Mouse (Mus musculus): Measurements from ENCODE around the gene Ttpal. TPM values are rescaled to one million over a fixed set of nuclear protein-coding genes. Genes with fewer than 3 reads are reported as not detected.

Gene Ttpal
- polyA plus RNA-seq, 1 experiment from 2014 or later = 10.4 TPM

- Histone ChIP-seq H3K9ac (no peak overlapping the region), H3K36me3 (replicated peaks) (peaks cover 59% of the 10 kb centered on the region), H3K27me3 (no peaks in the 10 kb centered on the region), H3K9me3 (replicated peaks) (no peaks in the 10 kb centered on the region), H3K4me3 (replicated peaks) (no peak overlapping the region), H3K27ac (replicated peaks) (no peak overlapping the region), H3K4me2 (no peak overlapping the region), H3K4me1 (replicated peaks) (peaks cover 18% of the 10 kb centered on the region)
- 80% methylated on average over 12 of the region's 12 CpGs for WGBS (ENCODE audit: insufficient replicate concordance)
- no peak for ATAC-seq (ENCODE audit: insufficient read depth)
Measured at GRCm38 (mm10) chr2:163609281-163609975, 7.3 kb downstream of the Ttpal start.

- no peak for ATAC-seq (ENCODE audit: insufficient read depth)
- peaks cover 7% of the 10 kb centered on the region; the same call in 1 of the 2 replicates for H3K4me1 ChIP-seq (replicated peaks)
- 75% methylated on average over 9 of the region's 9 CpGs for WGBS (ENCODE audit: insufficient replicate concordance)
Measured at GRCm38 (mm10) chr2:163611176-163611575, 9.1 kb downstream of the Ttpal start.

DNA sequence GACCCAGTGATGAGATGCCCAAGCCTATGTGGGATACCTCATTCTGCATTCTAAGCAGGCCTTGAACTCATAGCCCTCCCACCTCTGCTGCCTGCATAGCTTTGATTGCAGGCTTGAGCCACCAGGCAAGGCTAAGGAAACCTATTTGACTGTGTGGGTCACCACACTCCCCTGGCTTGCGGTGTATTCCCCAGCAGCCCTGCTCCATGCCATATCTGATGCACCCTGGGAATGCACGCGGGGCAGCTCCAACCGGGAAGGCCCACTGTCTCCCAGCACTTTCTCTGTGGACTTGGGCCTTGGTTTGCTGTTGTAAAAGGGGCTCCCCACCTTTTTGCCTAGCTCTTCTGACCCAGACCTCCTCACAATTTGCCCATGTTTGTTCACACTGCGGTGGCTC, 11.1 kb downstream of the Ttpal start:
- no peak overlapping the region for H3K9ac ChIP-seq
- no peaks in the 10 kb centered on the region for H3K27me3 ChIP-seq
- 93% methylated on average over 5 of the region's 5 CpGs for WGBS (ENCODE audit: insufficient replicate concordance)
- no peak overlapping the region for H3K4me2 ChIP-seq
- H3K4me1 ChIP-seq (replicated peaks) = peaks cover 3% of the 10 kb centered on the region; the same call in 1 of the 2 replicates
- no peak overlapping the region for H3K27ac ChIP-seq (replicated peaks)
- no peak overlapping the region for H3K4me3 ChIP-seq (replicated peaks)
- no peaks in the 10 kb centered on the region for H3K9me3 ChIP-seq (replicated peaks)
- H3K36me3 ChIP-seq (replicated peaks) = peaks cover 86% of the 10 kb centered on the region
- ATAC-seq (ENCODE audit: insufficient read depth) = no peak

More at GRCm38 (mm10) chr2:163611176-163611575, 9.1 kb downstream of the Ttpal start:
- Histone ChIP-seq H3K9ac (no peak overlapping the region), H3K27ac (replicated peaks) (no peak overlapping the region), H3K4me3 (replicated peaks) (no peak overlapping the region), H3K4me2 (no peak overlapping the region), H3K9me3 (replicated peaks) (no peaks in the 10 kb centered on the region), H3K27me3 (no peaks in the 10 kb centered on the region), H3K36me3 (replicated peaks) (peaks cover 77% of the 10 kb centered on the region)

- H3K4me3 ChIP-seq (replicated peaks) = no peak overlapping the region
- H3K27me3 ChIP-seq = no peaks in the 10 kb centered on the region
- H3K9ac ChIP-seq = no peak overlapping the region
- no peak for ATAC-seq (ENCODE audit: insufficient read depth)
- no peak overlapping the region for H3K27ac ChIP-seq (replicated peaks)
- H3K36me3 ChIP-seq (replicated peaks) = peaks cover 94% of the 10 kb centered on the region
- no peaks in the 10 kb centered on the region for H3K9me3 ChIP-seq (replicated peaks)
- WGBS (ENCODE audit: insufficient replicate concordance) = 87% methylated on average over 4 of the region's 4 CpGs
- peaks cover 3% of the 10 kb centered on the region; the same call in 1 of the 2 replicates for H3K4me1 ChIP-seq (replicated peaks)
- no peak overlapping the region for H3K4me2 ChIP-seq
Measured at GRCm38 (mm10) chr2:163613990-163614389, 11.9 kb downstream of the Ttpal start.

GRCm38 (mm10) chr2:163615401-163615800, 13.3 kb downstream of the Ttpal start:
- ATAC-seq (ENCODE audit: insufficient read depth) = no peak
- Histone ChIP-seq H3K36me3 (replicated peaks) (peaks cover 99% of the 10 kb centered on the region), H3K27me3 (no peaks in the 10 kb centered on the region), H3K9ac (no peak overlapping the region), H3K27ac (replicated peaks) (0 out of 2 replicates have a peak overlapping the region, but pooled peaks have one; percentile 16), H3K4me2 (no peak overlapping the region), H3K9me3 (replicated peaks) (no peaks in the 10 kb centered on the region), H3K4me1 (replicated peaks) (peaks cover 9% of the 10 kb centered on the region; the same call in 1 of the 2 replicates), H3K4me3 (replicated peaks) (no peak overlapping the region)
- WGBS (ENCODE audit: insufficient replicate concordance) = 89% methylated on average over 9 of the region's 9 CpGs

- Histone ChIP-seq H3K27me3 (no peaks in the 10 kb centered on the region), H3K4me1 (replicated peaks) (peaks cover 12% of the 10 kb centered on the region; the same call in 1 of the 2 replicates), H3K36me3 (replicated peaks) (peaks cover 99% of the 10 kb centered on the region), H3K9ac (no peak overlapping the region), H3K9me3 (replicated peaks) (no peaks in the 10 kb centered on the region), H3K4me2 (no peak overlapping the region), H3K27ac (replicated peaks) (no peak overlapping the region; the same call in 1 of the 2 replicates), H3K4me3 (replicated peaks) (no peak overlapping the region)
- 73% methylated on average over 4 of the region's 4 CpGs for WGBS (ENCODE audit: insufficient replicate concordance)
- no peak for ATAC-seq (ENCODE audit: insufficient read depth)
Measured at GRCm38 (mm10) chr2:163615906-163616651, 14.0 kb downstream of the Ttpal start.

- Histone ChIP-seq H3K27ac (replicated peaks) (peak overlapping the region; percentile 24), H3K9me3 (replicated peaks) (no peaks in the 10 kb centered on the region), H3K4me3 (replicated peaks) (no peak overlapping the region), H3K4me2 (no peak overlapping the region), H3K9ac (no peak overlapping the region), H3K4me1 (replicated peaks) (peaks cover 14% of the 10 kb centered on the region; the same call in 1 of the 2 replicates), H3K27me3 (no peaks in the 10 kb centered on the region), H3K36me3 (replicated peaks) (peaks cover 100% of the 10 kb centered on the region)
- 0 out of 2 replicates have a peak, but pooled peaks have one; percentile 13 for ATAC-seq (ENCODE audit: insufficient read depth)
- 62% methylated on average over 3 of the region's 3 CpGs for WGBS (ENCODE audit: insufficient replicate concordance)
Measured at GRCm38 (mm10) chr2:163616652-163617227, 14.6 kb downstream of the Ttpal start.

- Histone ChIP-seq H3K9ac (no peak overlapping the region), H3K27ac (replicated peaks) (peak overlapping the region; percentile 24; the same call in 1 of the 2 replicates), H3K4me2 (no peak overlapping the region), H3K9me3 (replicated peaks) (no peaks in the 10 kb centered on the region), H3K27me3 (no peaks in the 10 kb centered on the region), H3K4me3 (replicated peaks) (no peak overlapping the region), H3K4me1 (replicated peaks) (peaks cover 14% of the 10 kb centered on the region; the same call in 1 of the 2 replicates), H3K36me3 (replicated peaks) (peaks cover 100% of the 10 kb centered on the region)
- ATAC-seq (ENCODE audit: insufficient read depth) = no peak
- WGBS (ENCODE audit: insufficient replicate concordance) = 79% methylated on average over 3 of the region's 3 CpGs
Measured at GRCm38 (mm10) chr2:163617232-163617863, 15.2 kb downstream of the Ttpal start.

DNA sequence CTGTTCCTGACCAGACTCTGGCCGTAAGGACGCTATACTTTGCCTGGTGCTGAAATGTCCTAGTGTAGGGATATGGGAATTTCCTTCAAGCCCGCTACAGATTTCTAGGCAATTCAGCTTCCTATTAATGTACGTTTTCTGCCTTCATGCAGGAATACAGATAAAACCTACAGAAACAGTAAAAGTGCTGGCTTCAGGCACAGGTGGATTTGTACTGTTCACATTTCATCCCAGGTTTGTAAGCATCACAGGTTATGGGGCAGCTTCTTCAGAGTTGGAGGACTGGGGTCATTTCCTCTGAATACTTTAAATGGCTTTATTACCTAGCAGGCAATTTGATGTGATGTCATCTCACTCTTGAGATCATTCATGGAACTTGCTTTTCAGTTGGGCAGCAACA, 15.8 kb downstream of the Ttpal start:
- no peaks in the 10 kb centered on the region for H3K27me3 ChIP-seq
- peaks cover 18% of the 10 kb centered on the region; the same call in 1 of the 2 replicates for H3K4me1 ChIP-seq (replicated peaks)
- no peak overlapping the region for H3K4me3 ChIP-seq (replicated peaks)
- no peak overlapping the region for H3K9ac ChIP-seq
- no peak for ATAC-seq (ENCODE audit: insufficient read depth)
- WGBS (ENCODE audit: insufficient replicate concordance) = 84% methylated on average over 4 of the region's 4 CpGs
- no peaks in the 10 kb centered on the region for H3K9me3 ChIP-seq (replicated peaks)
- H3K36me3 ChIP-seq (replicated peaks) = peaks cover 100% of the 10 kb centered on the region
- no peak overlapping the region for H3K27ac ChIP-seq (replicated peaks)
- H3K4me2 ChIP-seq = no peak overlapping the region

GRCm38 (mm10) chr2:163620451-163620850, 18.3 kb downstream of the Ttpal start:
- Histone ChIP-seq H3K27me3 (no peaks in the 10 kb centered on the region), H3K4me1 (replicated peaks) (peaks cover 18% of the 10 kb centered on the region; the same call in 1 of the 2 replicates), H3K27ac (replicated peaks) (0 out of 2 replicates have a peak overlapping the region, but pooled peaks have one; percentile 3), H3K36me3 (replicated peaks) (peaks cover 99% of the 10 kb centered on the region), H3K9ac (no peak overlapping the region), H3K4me2 (no peak overlapping the region), H3K4me3 (replicated peaks) (no peak overlapping the region), H3K9me3 (replicated peaks) (no peaks in the 10 kb centered on the region)
- WGBS (ENCODE audit: insufficient replicate concordance) = 75% methylated on average over 8 of the region's 8 CpGs
- ATAC-seq (ENCODE audit: insufficient read depth) = peak; percentile 17; the same call in 1 of the 2 replicates
